Mouse (Mus musculus): Measurements from ENCODE around the gene Rps10. TPM values are rescaled to one million over a fixed set of nuclear protein-coding genes. Genes with fewer than 3 reads are reported as not detected.
A peak's percentile ranks its signal among the peaks of the same experiment; 100 is the strongest.
"Not testable (repeated sequence)": the region's sequence is repeated elsewhere in the genome, so short reads cannot be mapped to it uniquely, and the experiment has no call there.

Gene Rps10
- polyA plus RNA-seq, 1 experiment from 2014 or later, result 496 TPM

- ATAC-seq (ENCODE audit: insufficient read depth), result no peak
- no peaks in the 10 kb centered on the region for H3K36me3 ChIP-seq (replicated peaks)
- no peak overlapping the region for H3K27ac ChIP-seq (replicated peaks)
- H3K4me3 ChIP-seq (replicated peaks), result no peak overlapping the region
- 32% methylated on average over 12 of the region's 12 CpGs for WGBS (ENCODE audit: insufficient replicate concordance)
- H3K27me3 ChIP-seq, result no peaks in the 10 kb centered on the region
- no peak overlapping the region for H3K4me2 ChIP-seq
- H3K9me3 ChIP-seq (replicated peaks), result no peaks in the 10 kb centered on the region
- peaks cover 4% of the 10 kb centered on the region; the same call in 1 of the 2 replicates for H3K4me1 ChIP-seq (replicated peaks)
- H3K9ac ChIP-seq, result no peak overlapping the region; the same call in 1 of the 2 replicates
Observed at GRCm38 (mm10) chr17:27642491-27643062, 6.1 kb upstream of the Rps10 start.

GRCm38 (mm10) chr17:27639851-27640250 lies 3.4 kb upstream of the Rps10 start:
- not testable (repeated sequence) for H3K4me2 ChIP-seq; ATAC-seq (ENCODE audit: insufficient read depth); H3K27me3 ChIP-seq; H3K9ac ChIP-seq; H3K36me3 ChIP-seq (replicated peaks); H3K4me3 ChIP-seq (replicated peaks); H3K9me3 ChIP-seq (replicated peaks); H3K27ac ChIP-seq (replicated peaks)
- 78% methylated on average over 6 of the region's 6 CpGs for WGBS (ENCODE audit: insufficient replicate concordance)
- H3K4me1 ChIP-seq (replicated peaks), result peaks cover 19% of the 10 kb centered on the region

GRCm38 (mm10) chr17:27638921-27639332 lies 2.5 kb upstream of the Rps10 start:
- 75% methylated on average over 20 of the region's 20 CpGs for WGBS (ENCODE audit: insufficient replicate concordance)
- Histone ChIP-seq H3K4me2 (no peak overlapping the region), H3K36me3 (replicated peaks) (no peaks in the 10 kb centered on the region; the same call in 1 of the 2 replicates), H3K4me3 (replicated peaks) (no peak overlapping the region), H3K27ac (replicated peaks) (no peak overlapping the region), H3K9ac (no peak overlapping the region), H3K9me3 (replicated peaks) (no peaks in the 10 kb centered on the region), H3K27me3 (no peaks in the 10 kb centered on the region), H3K4me1 (replicated peaks) (peaks cover 26% of the 10 kb centered on the region)
- ATAC-seq (ENCODE audit: insufficient read depth), result no peak

GRCm38 (mm10) chr17:27637333-27637732 lies 864 bp upstream of the Rps10 start:
- H3K36me3 ChIP-seq (replicated peaks), result peaks cover 16% of the 10 kb centered on the region
- H3K4me3 ChIP-seq (replicated peaks), result no peak overlapping the region
- WGBS (ENCODE audit: insufficient replicate concordance), result 75% methylated on average over 9 of the region's 9 CpGs
- no peaks in the 10 kb centered on the region for H3K9me3 ChIP-seq (replicated peaks)
- no peaks in the 10 kb centered on the region for H3K27me3 ChIP-seq
- H3K4me2 ChIP-seq, result no peak overlapping the region
- no peak overlapping the region for H3K27ac ChIP-seq (replicated peaks)
- H3K4me1 ChIP-seq (replicated peaks), result peaks cover 38% of the 10 kb centered on the region
- no peak for ATAC-seq (ENCODE audit: insufficient read depth)
- no peak overlapping the region for H3K9ac ChIP-seq

- H3K27me3 ChIP-seq; ATAC-seq (ENCODE audit: insufficient read depth); H3K9me3 ChIP-seq (replicated peaks): not testable (repeated sequence)
- Histone ChIP-seq H3K4me3 (replicated peaks) (peak overlapping the region; percentile 88), H3K9ac (peak overlapping the region; percentile 46), H3K4me1 (replicated peaks) (peaks cover 54% of the 10 kb centered on the region), H3K27ac (replicated peaks) (peak overlapping the region; percentile 66), H3K4me2 (peak overlapping the region; percentile 84), H3K36me3 (replicated peaks) (peaks cover 34% of the 10 kb centered on the region)
- WGBS (ENCODE audit: insufficient replicate concordance), result 24% methylated on average over 9 of the region's 9 CpGs
Observed at GRCm38 (mm10) chr17:27635575-27635903, 930 bp downstream of the Rps10 start.

- no peaks in the 10 kb centered on the region for H3K27me3 ChIP-seq
- WGBS (ENCODE audit: insufficient replicate concordance), result under 1% methylated on average over 69 of the region's 72 CpGs
Observed at GRCm38 (mm10) chr17:27634871-27635574, 1.4 kb downstream of the Rps10 start, which contains the start of gene RPS10-NUDT3. RPS10-NUDT3 (minus strand) TSS chr17:27635222.

GRCm38 (mm10) chr17:27629249-27630020 lies 7.0 kb downstream of the Rps10 start:
- peak; percentile 20; the same call in 1 of the 2 replicates for ATAC-seq (ENCODE audit: insufficient read depth)
- Histone ChIP-seq H3K4me2 (no peak overlapping the region), H3K9me3 (replicated peaks) (no peaks in the 10 kb centered on the region), H3K4me1 (replicated peaks) (peaks cover 55% of the 10 kb centered on the region), H3K27ac (replicated peaks) (peak overlapping the region; percentile 35; the same call in 1 of the 2 replicates), H3K9ac (no peak overlapping the region), H3K27me3 (no peaks in the 10 kb centered on the region), H3K36me3 (replicated peaks) (peaks cover 51% of the 10 kb centered on the region), H3K4me3 (replicated peaks) (no peak overlapping the region)
- WGBS (ENCODE audit: insufficient replicate concordance), result 64% methylated on average over 2 of the region's 2 CpGs

More at GRCm38 (mm10) chr17:27634871-27635574, 1.4 kb downstream of the Rps10 start, which contains the start of gene RPS10-NUDT3:
- H3K4me3 ChIP-seq (replicated peaks), result peak within 1 kb of the TSS; percentile 88
- H3K36me3 ChIP-seq (replicated peaks), result peaks cover 39% of the 10 kb centered on the region
- peak within 1 kb of the TSS; percentile 73 for H3K27ac ChIP-seq (replicated peaks)
- ATAC-seq (ENCODE audit: insufficient read depth), result peak; percentile 96
- no peaks in the 10 kb centered on the region for H3K9me3 ChIP-seq (replicated peaks)
- H3K4me2 ChIP-seq, result peak within 1 kb of the TSS; percentile 84
- H3K9ac ChIP-seq, result peak within 1 kb of the TSS; percentile 81
- peaks cover 56% of the 10 kb centered on the region for H3K4me1 ChIP-seq (replicated peaks)

- WGBS (ENCODE audit: insufficient replicate concordance), result 71% methylated on average over 8 of the region's 8 CpGs
- H3K4me1 ChIP-seq (replicated peaks), result peaks cover 54% of the 10 kb centered on the region
- H3K27me3 ChIP-seq, result no peaks in the 10 kb centered on the region
- no peaks in the 10 kb centered on the region for H3K9me3 ChIP-seq (replicated peaks)
- H3K27ac ChIP-seq (replicated peaks), result no peak overlapping the region
- peaks cover 46% of the 10 kb centered on the region for H3K36me3 ChIP-seq (replicated peaks)
- no peak overlapping the region for H3K4me2 ChIP-seq
- no peak overlapping the region for H3K4me3 ChIP-seq (replicated peaks)
- no peak overlapping the region for H3K9ac ChIP-seq
- no peak for ATAC-seq (ENCODE audit: insufficient read depth)
Observed at GRCm38 (mm10) chr17:27628376-27628775, 8.1 kb downstream of the Rps10 start.

- H3K27ac ChIP-seq (replicated peaks), result no peak overlapping the region
- H3K36me3 ChIP-seq (replicated peaks), result peaks cover 36% of the 10 kb centered on the region
- H3K27me3 ChIP-seq, result no peaks in the 10 kb centered on the region
- H3K4me2 ChIP-seq, result no peak overlapping the region
- 25% methylated on average over 5 of the region's 5 CpGs for WGBS (ENCODE audit: insufficient replicate concordance)
- H3K4me3 ChIP-seq (replicated peaks), result no peak overlapping the region
- no peak for ATAC-seq (ENCODE audit: insufficient read depth)
- H3K4me1 ChIP-seq (replicated peaks), result peaks cover 44% of the 10 kb centered on the region
- no peaks in the 10 kb centered on the region for H3K9me3 ChIP-seq (replicated peaks)
- H3K9ac ChIP-seq, result no peak overlapping the region
Observed at GRCm38 (mm10) chr17:27627451-27627850, 9.0 kb downstream of the Rps10 start.

- H3K9ac ChIP-seq, result no peak overlapping the region
- 58% methylated on average over 5 of the region's 5 CpGs for WGBS (ENCODE audit: insufficient replicate concordance)
- peaks cover 42% of the 10 kb centered on the region for H3K4me1 ChIP-seq (replicated peaks)
- H3K27ac ChIP-seq (replicated peaks), result no peak overlapping the region
- ATAC-seq (ENCODE audit: insufficient read depth), result no peak
- H3K4me2 ChIP-seq, result no peak overlapping the region
- no peak overlapping the region for H3K4me3 ChIP-seq (replicated peaks)
- no peaks in the 10 kb centered on the region for H3K9me3 ChIP-seq (replicated peaks)
- no peaks in the 10 kb centered on the region for H3K27me3 ChIP-seq
- peaks cover 29% of the 10 kb centered on the region for H3K36me3 ChIP-seq (replicated peaks)
Observed at GRCm38 (mm10) chr17:27626681-27627080, 9.8 kb downstream of the Rps10 start.

Measured in liver, embryonic 15.5 days (tissue).